Mouse (Mus musculus) adrenal gland (tissue): ENCODE results near the gene Ntm.

Source experiments
- intact Hi-C: fragments of 180-260 bp; cut with DNase I; formaldehyde crosslinking; loops from one replicate; pipeline ENCODE4 v1.15.1; 2025

Gene Ntm

DNA sequence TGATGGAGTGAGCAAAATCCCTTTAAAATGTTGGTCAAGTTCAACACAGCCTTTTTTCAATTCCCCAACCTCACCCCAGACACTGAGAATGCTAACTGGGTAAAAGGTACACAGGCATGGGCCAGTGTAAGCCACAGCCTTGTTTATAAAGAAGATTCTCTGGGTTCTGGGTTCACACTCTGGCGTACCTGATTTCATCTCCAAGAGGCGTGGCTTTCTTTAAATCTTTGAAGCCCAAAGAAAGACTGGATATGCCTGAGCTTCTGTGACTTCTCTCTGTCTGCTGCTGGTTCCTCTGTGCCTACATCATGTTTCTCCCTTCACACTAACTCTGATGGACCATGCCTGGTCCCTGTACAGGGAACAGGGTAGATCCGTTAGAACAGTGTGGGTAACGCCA, 549.8 kb downstream of the Ntm start:
- intact Hi-C loops: loop anchor here (10.0 kb wide), 1 partner anchor 172 kb away; no protein-coding TSS in a partner anchor

DNA sequence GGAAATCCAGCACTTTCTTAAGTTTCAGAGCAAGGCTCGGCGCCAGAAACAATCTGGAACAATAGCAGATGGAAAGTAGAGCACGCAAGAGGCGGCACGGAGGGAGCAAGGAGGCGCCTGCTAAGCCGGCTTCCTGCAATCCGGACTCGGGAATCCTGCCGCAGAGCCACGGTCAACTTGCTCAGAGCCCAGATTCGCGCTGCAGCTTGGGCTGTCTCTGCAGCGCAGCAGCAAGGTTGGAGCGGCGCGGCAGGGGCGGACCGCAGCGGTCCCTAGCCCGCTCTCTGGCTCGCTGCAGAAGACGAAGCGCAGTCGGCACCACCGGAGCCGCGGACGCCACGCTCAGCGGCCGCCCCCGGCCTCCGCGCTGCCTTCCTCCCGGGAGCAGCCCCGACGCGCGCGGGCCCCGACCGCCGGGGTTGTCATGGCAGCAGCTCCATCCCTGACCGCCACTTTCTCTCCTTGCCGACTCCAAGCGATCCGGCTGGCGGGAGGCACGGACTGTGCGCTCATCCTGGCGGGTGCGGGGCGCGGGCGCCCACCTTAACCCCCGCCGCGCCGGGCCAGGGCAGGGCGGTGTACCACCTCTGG, 550.7 kb downstream of the Ntm start:
- intact Hi-C loops: loop anchor here (10.0 kb wide), 1 partner anchor 173 kb away; no protein-coding TSS in a partner anchor

DNA sequence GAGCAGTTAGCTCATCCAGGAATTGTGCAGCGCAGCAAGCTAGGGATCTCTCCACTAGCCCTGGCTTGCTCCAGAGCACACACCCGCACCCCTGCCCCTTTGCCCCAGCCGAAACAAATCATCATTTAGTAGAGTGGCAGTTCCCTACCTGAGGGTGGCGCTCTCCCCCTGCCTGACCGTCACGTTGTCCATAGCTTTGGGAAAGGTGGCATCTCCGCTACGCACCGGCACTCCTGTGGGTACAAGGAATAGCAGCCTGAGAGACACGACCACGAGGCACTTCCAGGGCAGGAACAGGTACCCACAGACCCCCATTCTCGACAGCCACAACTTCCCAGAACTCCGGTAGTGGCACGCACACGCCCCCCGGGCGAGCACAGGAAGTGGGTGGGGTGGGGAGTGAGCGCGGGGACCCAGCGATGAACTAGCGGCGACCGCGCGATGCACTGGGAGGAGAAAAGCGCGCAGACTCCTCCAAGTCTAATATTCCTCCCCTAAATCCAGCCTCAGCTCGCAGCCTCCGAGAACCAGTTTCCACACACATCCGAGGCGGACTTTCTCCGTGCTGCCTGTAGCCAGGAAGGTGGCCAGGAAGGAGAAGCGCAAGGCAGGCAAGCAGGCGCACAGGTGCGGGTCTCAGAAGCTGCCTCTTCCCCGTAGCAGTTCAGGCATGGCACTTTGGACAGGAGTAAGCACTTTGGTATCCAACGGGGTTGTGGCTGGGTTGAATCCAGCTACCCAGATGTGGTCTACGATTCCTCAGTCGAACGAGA, 551.3 kb downstream of the Ntm start:
- intact Hi-C loops: loop anchor here (10.0 kb wide), 1 partner anchor 173 kb away; no protein-coding TSS in a partner anchor

DNA sequence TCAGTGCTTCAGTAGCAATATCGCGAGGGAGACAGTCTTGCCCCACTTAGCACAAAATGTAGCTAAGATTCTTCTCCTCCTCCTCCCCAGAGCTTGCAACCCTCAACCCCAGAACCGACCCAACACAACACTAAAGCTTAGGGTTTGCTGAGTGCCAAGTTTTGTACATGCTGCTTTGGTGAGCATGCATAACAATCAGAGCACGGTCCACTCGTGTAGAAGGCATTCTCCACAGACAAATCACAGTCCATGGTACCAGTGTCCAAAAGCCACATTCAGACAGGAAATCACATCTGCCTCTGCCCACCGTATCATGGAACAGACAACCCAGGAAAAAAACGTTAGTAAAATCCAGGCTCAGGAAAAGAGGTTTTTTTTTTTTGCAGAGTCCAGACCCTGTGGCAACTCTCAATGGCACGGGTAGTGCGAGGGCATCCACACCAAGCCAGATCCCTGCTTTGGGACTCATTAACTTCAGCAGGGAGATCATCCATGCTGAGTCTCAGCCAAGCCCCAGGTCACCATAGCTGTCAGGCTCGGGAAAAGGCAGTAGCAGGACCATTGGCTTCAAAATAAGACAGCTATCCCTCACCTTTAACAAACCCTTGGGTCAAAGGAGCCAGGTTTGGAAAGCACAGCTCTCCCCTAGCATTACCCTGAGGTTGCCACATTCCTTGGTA, 552.1 kb downstream of the Ntm start:
- intact Hi-C loops: loop anchor here (10.0 kb wide), 1 partner anchor 174 kb away; no protein-coding TSS in a partner anchor

DNA sequence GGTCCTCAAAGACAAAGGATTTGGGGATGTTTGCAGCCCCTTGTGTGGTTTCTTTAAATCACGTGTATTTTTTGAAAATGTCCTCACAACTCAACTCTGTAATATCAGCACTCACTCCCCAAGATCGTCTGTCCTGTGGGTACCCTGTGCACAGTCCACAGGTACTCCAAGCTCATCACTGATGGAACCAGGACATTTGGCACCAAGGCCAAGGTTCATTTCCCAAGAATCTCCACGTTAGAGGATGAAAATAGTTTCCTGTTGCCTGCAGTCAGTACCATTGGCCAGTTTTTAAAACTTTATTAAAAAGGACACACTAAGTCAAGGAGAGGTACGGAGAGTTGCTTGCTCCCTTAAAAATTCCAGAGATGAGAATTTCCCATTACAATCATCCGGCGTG, 552.7 kb downstream of the Ntm start:
- intact Hi-C loops: loop anchor here (10.0 kb wide), 1 partner anchor 175 kb away; no protein-coding TSS in a partner anchor

DNA sequence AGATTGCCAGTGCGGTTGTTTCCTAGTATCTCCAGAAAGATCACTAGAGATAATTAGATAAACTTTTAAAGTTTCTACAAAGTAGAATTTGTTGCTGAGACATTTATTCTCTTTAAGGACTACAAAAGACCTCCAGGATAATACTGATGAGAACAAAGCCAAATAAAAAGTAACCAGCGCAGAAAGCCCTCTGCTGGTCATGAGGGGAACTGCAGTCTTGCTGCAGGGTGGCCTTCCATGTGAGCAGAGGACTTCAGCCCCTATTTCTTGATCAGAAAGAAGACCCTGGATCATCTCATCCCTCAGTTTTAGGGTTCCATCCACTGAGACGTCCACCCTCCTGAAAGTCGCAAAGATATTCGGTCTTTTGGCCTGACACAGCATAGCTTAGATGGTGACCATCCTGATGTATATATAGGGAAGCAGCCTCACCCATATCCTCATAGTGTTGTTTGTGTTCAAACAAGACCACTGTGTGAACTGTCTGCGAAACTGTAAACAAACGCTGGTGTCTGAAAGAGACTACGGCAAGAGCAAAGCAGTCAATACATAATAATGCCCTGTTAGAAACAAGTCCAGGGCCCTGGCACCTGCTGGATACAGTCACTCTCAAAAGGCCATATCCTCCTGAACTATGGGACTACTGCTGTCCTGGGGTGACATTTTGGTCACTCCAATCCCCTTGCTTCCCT, 553.6 kb downstream of the Ntm start:
- intact Hi-C loops: loop anchor here (2.0 to 5.0 kb wide), 2 partner anchors 209 to 1147 kb away; no protein-coding TSS in a partner anchor

DNA sequence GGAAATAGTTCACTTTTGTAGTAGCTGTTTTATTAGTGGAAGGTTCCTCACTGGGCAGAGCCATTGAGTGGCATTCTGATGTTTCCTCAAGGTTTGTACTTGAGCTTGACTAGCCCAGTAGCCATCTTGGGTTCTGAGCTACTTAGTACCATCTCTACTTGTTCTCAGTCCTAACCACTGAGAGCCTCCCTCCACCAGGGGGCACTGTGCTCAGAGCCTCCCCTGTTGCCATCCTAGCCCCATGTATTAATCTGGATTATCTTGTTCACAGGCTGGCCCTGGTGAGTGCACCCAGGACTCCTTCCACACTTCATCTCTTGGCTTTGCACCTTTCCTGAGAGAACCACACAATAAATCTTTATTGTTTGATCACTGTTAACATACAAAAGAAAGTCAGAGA, 555.0 kb downstream of the Ntm start:
- intact Hi-C loops: loop anchor here (2.0 to 5.0 kb wide), 2 partner anchors 207 to 1146 kb away; no protein-coding TSS in a partner anchor

DNA sequence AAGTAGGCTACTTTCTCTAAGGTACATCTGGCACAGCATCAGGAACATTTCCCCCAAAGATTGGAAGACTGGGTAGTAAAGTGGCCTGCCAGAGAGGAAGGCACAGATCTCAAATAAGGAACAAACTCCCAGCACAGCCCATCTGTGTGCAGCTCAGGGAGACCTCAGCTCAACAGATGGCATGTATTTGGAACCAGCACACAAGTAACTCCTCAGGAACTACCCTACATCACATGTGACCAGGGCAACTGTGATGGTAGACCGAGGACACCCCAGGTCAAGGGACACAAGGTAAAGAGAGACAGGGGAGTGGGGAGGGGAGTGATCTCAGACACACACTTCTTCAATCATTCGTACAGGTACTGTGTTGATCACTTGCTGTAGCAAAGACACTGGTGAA, 556.0 kb downstream of the Ntm start:
- intact Hi-C loops: loop anchor here (5.0 kb wide), 1 partner anchor 1145 kb away; no protein-coding TSS in a partner anchor

DNA sequence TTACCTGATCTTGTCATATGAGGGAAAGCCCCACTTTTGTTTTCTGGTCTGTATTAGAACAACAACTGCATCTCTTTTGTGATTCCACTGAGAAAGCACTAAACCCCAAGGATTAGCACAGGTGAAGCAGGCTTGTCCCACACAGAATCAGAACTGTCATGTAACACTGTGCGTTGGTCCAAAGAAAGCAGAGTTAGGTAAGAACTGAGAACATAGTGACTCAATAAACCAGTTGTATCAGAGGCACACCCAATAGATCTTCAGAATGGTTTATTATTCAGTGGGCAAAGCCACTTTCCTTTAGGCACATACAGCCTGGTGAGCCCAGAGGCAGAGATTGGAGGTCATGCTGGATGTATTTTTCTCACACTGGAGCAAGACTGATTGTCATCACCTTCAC, 556.9 kb downstream of the Ntm start:
- intact Hi-C loops: loop anchor here (5.0 kb wide), 1 partner anchor 1144 kb away; no protein-coding TSS in a partner anchor

DNA sequence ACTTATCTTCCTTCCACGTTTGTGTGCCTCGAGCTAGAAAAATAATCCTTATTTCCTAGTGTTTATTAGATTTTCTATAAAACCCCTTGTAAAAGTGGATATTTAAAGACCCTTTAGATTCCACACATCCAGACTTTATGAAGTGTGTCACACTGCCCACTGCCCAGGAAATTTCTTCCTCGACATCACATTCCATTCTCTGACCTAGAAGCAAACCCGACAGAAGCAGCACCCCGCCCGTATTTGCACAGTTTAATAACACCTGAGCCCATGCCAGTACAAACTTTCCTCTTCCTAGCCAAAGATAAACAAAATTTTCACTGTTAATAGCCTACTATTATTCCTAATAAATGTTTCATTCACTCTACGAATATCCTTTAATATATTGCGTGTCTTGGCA, 562.8 kb downstream of the Ntm start:
- intact Hi-C loops: no loop called here

DNA sequence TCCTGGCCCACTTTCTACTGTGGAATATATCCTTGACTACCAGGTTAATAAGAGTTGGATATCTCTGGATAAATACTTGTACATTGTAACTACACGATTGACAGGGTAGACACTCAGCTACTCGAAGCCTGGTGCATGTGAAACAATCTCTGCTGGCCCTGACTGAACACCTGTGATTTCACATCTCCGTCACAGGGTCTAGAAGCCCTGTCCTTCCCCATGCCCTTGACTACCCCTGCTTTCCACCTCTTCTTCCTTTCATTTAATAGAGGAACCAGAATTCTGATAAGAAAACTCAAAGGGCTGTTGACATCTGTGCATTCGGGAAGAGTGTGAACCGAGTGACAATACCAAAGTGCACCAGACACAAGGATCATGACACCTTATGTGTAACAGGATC, 566.8 kb downstream of the Ntm start:
- intact Hi-C loops: no loop called here

DNA sequence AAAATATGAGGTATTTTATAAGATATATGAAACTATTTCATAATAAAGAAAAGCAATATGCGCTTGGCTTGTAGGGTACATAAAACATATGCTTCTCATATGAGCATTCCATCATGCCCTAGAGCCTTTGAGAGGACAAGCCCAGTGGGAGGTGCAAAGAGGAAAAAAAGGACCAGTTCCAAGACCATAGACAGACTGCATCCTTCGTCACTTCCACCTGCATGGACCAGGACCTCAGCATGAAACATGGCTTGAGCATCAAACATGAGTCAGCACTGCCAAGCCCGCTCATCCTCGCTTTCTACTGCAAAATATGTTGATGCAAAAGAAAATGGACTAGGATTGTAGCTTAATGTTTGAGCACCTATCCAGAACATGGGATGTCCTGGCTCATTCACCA, 569.8 kb downstream of the Ntm start:
- intact Hi-C loops: no loop called here

DNA sequence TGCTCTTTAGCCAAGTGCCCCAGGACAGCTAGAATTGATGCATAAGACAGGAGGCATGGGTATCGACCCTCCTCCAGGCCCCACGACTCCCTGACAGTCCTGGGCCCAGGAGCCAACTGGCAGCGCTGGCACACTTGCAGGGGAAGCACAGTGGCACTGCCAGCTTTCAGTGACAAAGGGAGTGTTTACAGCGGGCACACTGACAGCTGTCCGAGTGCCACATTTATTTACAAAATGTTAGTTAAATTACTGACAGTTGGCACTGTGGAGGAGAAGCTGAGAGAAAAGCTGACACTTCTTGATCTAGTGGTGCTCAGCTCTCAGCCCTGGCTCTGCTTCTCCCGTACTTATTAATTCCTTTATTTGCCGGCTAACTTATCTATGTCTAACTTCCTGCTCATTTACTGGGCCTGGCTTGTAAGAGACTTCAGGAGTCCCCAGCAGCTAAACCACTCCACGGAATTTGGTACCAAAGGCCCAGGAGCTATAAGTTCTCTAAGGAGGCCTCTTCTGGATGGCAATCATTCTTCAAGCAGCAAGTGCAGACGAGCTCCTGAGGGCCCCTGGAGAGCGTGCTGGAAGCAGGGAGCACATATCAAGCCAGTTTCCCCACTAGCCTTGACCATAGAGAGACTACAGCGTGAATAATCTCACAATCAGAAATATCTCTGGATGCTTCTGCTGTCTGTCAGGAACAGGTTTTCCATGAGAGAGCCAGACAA, 572.0 kb downstream of the Ntm start:
- intact Hi-C loops: no loop called here

DNA sequence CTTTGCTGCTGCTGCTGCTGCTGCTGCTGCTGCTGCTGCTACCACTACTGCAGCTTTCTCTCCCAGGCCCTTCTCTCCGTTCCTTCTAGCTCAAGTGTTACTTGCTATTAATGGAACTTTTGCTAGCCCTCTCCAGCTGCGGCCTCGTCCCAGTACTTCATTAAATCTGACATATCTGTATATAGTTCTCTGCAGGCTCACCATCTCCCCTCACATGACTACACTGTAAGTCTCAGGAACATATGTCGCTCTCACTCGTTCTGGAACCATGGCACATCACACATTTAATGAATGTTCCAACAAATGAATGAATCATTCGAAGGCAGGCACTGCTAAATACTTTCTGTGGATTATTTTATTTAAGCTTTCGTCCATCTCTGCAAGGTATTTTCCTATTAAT, 573.7 kb downstream of the Ntm start:
- intact Hi-C loops: no loop called here

DNA sequence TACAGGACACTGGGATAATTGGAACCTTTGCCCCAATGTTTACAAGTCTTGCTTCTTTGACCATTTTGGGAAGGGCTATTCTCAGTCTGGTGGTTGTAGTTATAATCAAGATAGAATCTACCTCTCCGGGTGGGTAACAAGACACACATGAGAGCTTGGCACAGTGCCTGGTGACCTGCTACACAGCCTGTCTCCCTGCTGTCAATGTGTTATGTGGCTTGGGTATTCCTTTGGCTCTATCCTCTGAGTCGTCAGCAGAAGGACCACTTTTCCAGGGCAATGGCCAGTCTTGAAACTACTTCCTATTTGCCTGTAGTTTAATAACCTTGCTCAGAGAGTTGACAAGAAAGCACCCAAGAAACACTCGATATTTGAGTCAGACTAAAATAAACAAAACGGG, 575.8 kb downstream of the Ntm start:
- intact Hi-C loops: no loop called here

DNA sequence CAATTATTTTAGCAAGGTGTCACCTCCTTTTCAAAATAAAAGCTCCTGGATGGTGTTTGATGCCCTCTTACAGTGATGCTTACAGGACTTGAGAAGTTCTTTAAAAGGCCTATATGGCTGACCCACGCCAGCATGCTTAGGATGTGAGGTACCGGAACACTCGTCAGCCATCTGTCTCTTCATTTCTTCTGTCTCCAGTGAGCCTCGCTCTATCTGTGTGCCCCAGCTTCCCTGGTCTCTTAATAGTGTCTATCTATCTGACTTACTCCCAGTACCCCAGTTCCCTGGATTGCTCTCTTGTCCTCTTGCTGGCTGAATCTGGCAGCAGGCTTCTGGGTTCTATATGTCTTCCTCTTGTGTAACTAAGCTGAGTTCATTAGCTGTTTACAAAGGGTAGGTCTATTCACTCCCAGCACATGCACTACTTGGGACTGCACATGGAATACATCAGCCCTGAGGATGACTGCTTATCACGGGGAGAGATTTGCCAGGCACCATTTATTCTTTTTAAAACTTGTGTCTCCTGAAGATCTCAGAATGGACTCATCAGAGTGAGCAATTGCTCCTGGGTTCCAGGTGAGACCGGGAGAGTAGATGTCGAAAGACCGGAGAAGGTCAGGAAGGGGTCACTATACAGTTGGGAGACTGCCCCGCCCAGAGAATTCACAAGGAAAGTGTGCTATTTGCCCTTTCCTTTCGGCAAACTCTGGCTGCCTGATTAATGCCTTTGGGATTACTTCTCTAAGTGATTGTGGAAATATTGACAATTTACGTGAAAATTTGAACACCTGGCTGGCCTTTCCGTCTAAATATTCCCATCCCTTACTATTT, 585.6 kb downstream of the Ntm start:
- intact Hi-C loops: no loop called here

DNA sequence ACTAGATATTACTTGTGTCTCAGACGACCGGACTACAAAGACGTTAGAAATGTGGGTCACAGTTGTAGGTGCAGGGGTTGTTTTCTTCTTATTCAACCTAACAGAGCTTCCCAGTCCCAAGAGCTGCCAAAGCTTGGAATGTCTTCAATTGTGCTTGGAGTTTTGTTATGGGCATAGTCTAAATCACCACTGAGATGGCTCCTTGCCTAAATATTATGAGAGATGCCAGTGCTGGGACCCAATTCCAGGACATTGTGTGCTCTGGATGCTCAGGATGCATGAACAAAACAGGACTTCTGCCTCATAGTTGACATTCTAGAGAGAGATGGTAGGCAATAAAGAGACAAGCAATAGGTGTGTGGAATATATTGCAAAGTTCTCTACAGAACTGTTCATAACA, 591.6 kb downstream of the Ntm start:
- intact Hi-C loops: no loop called here

DNA sequence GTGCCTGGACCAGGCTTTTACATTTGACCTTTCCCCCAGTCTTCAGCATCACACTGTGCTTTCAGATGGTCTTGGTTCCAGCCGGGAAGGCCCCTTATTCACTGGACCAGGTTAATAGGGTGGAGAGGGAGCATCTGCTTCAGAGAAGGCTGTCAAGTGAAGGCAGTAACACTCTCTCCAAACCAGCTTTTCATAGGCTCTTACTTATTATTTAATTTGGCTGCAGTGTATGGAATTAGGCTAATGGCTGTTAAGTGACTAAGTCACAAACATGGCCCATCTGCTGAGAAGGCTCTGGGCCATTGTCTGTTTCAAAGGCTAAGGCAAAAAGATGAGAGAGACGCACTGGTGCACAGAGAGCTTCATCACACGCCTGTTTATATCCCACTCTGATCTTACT, 593.3 kb downstream of the Ntm start:
- intact Hi-C loops: no loop called here

DNA sequence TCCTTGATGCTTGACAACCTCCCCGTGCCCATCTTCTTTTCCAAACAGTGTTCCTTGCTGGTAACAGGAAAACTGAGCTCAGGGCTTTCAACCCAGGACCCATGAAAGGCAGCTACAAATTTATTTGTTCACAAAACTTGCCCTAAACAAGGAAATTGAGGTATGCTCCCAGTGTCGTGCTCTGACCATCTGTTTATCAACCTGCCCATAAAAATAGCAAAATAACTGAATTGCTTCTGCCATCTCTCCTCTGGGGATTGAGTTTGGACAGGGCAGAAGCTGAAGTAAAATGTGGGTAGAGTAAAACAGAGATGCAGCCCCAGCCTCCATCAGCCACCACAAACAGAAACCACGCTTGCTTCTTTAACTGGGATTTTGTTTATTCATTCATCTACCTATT, 594.6 kb downstream of the Ntm start:
- intact Hi-C loops: no loop called here

DNA sequence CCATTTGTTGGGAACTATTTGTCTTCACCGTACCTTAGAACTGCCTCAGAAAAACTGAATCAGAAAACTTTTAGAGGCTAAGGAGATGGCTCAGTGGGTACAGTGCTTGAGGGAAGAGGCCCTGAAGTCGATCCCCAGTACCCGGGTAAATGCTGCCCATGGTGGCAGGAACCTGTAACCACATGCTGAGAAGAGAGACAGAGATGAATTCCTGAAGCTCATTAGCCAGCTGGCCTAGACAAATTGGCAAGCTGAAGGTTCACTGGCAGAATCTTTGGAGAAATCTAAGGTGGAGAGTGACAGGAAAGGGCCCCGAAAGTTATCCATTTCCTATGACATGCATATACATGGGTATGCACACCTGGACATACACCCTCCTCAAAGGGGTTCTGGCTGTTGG, 605.1 kb downstream of the Ntm start:
- intact Hi-C loops: no loop called here
